Mouse (Mus musculus): ENCODE measurements around the gene Maco1. TPM values are rescaled to one million over a fixed set of nuclear protein-coding genes. Genes with fewer than 3 reads are reported as not detected.

Maco1 gene
- polyA plus RNA-seq, 1 experiment from 2014 or later, result 43.5 TPM

- H3K4me1 ChIP-seq (ENCODE audit: control insufficient read depth, insufficient read depth, low read length), result 0 out of 2 replicates have a peak, but pooled peaks cover 3% of the 10 kb centered on the region
- H3K27ac ChIP-seq (ENCODE audit: low read depth, low read length), result no peak overlapping the region
- 88% methylated on average over 4 of the region's 4 CpGs for WGBS
- H3K9ac ChIP-seq (ENCODE audit: low read depth, low read length), result no peak overlapping the region
- H3K27me3 ChIP-seq (ENCODE audit: control insufficient read depth, insufficient read depth, low read length), result no peaks in the 10 kb centered on the region
- no peak overlapping the region for H3K4me3 ChIP-seq (ENCODE audit: low read length)
- no peak for ATAC-seq (ENCODE audit: low FRiP score, low TSS enrichment)
- peaks cover 14% of the 10 kb centered on the region; the same call in 1 of the 2 replicates for H3K36me3 ChIP-seq (ENCODE audit: control insufficient read depth, insufficient read depth, low read length)
- no peak overlapping the region for H3K4me2 ChIP-seq (replicated peaks; ENCODE audit: low read depth, low read length)
- H3K9me3 ChIP-seq (ENCODE audit: control insufficient read depth, low read length), result no peaks in the 10 kb centered on the region
Measured at GRCm38 (mm10) chr4:134817706-134818105, 35.4 kb downstream of the Maco1 start.

GRCm38 (mm10) chr4:134814229-134814571, 38.9 kb downstream of the Maco1 start:
- 94% methylated on average over 4 of the region's 4 CpGs for WGBS
- no peaks in the 10 kb centered on the region for H3K27me3 ChIP-seq (ENCODE audit: control insufficient read depth, insufficient read depth, low read length)
- ATAC-seq (ENCODE audit: low FRiP score, low TSS enrichment), result no peak
- no peak overlapping the region for H3K9ac ChIP-seq (ENCODE audit: low read depth, low read length)
- no peak overlapping the region for H3K4me2 ChIP-seq (replicated peaks; ENCODE audit: low read depth, low read length)
- no peaks in the 10 kb centered on the region for H3K9me3 ChIP-seq (ENCODE audit: control insufficient read depth, low read length)
- H3K27ac ChIP-seq (ENCODE audit: low read depth, low read length), result no peak overlapping the region
- H3K4me3 ChIP-seq (ENCODE audit: low read length), result no peak overlapping the region
- peaks cover 41% of the 10 kb centered on the region for H3K36me3 ChIP-seq (ENCODE audit: control insufficient read depth, insufficient read depth, low read length)
- H3K4me1 ChIP-seq (ENCODE audit: control insufficient read depth, insufficient read depth, low read length), result no peaks in the 10 kb centered on the region

- no peak overlapping the region for H3K27ac ChIP-seq (ENCODE audit: low read depth, low read length)
- 90% methylated on average over 17 of the region's 17 CpGs for WGBS
- no peak for ATAC-seq (ENCODE audit: low FRiP score, low TSS enrichment)
- H3K9me3 ChIP-seq (ENCODE audit: control insufficient read depth, low read length), result no peaks in the 10 kb centered on the region
- H3K36me3 ChIP-seq (ENCODE audit: control insufficient read depth, insufficient read depth, low read length), result peaks cover 43% of the 10 kb centered on the region
- no peak overlapping the region for H3K4me3 ChIP-seq (ENCODE audit: low read length)
- H3K9ac ChIP-seq (ENCODE audit: low read depth, low read length), result no peak overlapping the region
- no peak overlapping the region for H3K4me2 ChIP-seq (replicated peaks; ENCODE audit: low read depth, low read length)
- no peaks in the 10 kb centered on the region for H3K4me1 ChIP-seq (ENCODE audit: control insufficient read depth, insufficient read depth, low read length)
- H3K27me3 ChIP-seq (ENCODE audit: control insufficient read depth, insufficient read depth, low read length), result no peaks in the 10 kb centered on the region
Measured at GRCm38 (mm10) chr4:134813406-134814228, 39.5 kb downstream of the Maco1 start.

GRCm38 (mm10) chr4:134804765-134805164, 48.4 kb downstream of the Maco1 start:
- no peak for ATAC-seq (ENCODE audit: low FRiP score, low TSS enrichment)
- Histone ChIP-seq H3K27me3 (ENCODE audit: control insufficient read depth, insufficient read depth, low read length) (no peaks in the 10 kb centered on the region), H3K4me3 (ENCODE audit: low read length) (no peak overlapping the region), H3K36me3 (ENCODE audit: control insufficient read depth, insufficient read depth, low read length) (peaks cover 72% of the 10 kb centered on the region), H3K27ac (ENCODE audit: low read depth, low read length) (no peak overlapping the region), H3K9me3 (ENCODE audit: control insufficient read depth, low read length) (no peaks in the 10 kb centered on the region), H3K4me1 (ENCODE audit: control insufficient read depth, insufficient read depth, low read length) (0 out of 2 replicates have a peak, but pooled peaks cover 2% of the 10 kb centered on the region), H3K4me2 (replicated peaks; ENCODE audit: low read depth, low read length) (no peak overlapping the region), H3K9ac (ENCODE audit: low read depth, low read length) (no peak overlapping the region)
- 77% methylated on average over 5 of the region's 5 CpGs for WGBS

- Histone ChIP-seq H3K4me1 (ENCODE audit: control insufficient read depth, insufficient read depth, low read length) (0 out of 2 replicates have a peak, but pooled peaks cover 5% of the 10 kb centered on the region), H3K36me3 (ENCODE audit: control insufficient read depth, insufficient read depth, low read length) (peaks cover 54% of the 10 kb centered on the region), H3K9me3 (ENCODE audit: control insufficient read depth, low read length) (no peaks in the 10 kb centered on the region), H3K27me3 (ENCODE audit: control insufficient read depth, insufficient read depth, low read length) (no peaks in the 10 kb centered on the region), H3K4me2 (replicated peaks; ENCODE audit: low read depth, low read length) (no peak overlapping the region), H3K27ac (ENCODE audit: low read depth, low read length) (no peak overlapping the region), H3K4me3 (ENCODE audit: low read length) (no peak overlapping the region), H3K9ac (ENCODE audit: low read depth, low read length) (no peak overlapping the region)
- ATAC-seq (ENCODE audit: low FRiP score, low TSS enrichment), result no peak
- 90% methylated on average over 3 of the region's 3 CpGs for WGBS
Measured at GRCm38 (mm10) chr4:134802765-134803164, 50.4 kb downstream of the Maco1 start.

GRCm38 (mm10) chr4:134802155-134802554, 51.0 kb downstream of the Maco1 start:
- WGBS, result 68% methylated on average over 10 of the region's 10 CpGs
- H3K4me3 ChIP-seq (ENCODE audit: low read length), result no peak overlapping the region
- 0 out of 2 replicates have a peak overlapping the region, but pooled peaks have one; percentile 11 for H3K27ac ChIP-seq (ENCODE audit: low read depth, low read length)
- H3K36me3 ChIP-seq (ENCODE audit: control insufficient read depth, insufficient read depth, low read length), result peaks cover 48% of the 10 kb centered on the region
- H3K9ac ChIP-seq (ENCODE audit: low read depth, low read length), result no peak overlapping the region
- H3K4me2 ChIP-seq (replicated peaks; ENCODE audit: low read depth, low read length), result no peak overlapping the region
- no peak for ATAC-seq (ENCODE audit: low FRiP score, low TSS enrichment)
- no peaks in the 10 kb centered on the region for H3K9me3 ChIP-seq (ENCODE audit: control insufficient read depth, low read length)
- no peaks in the 10 kb centered on the region for H3K27me3 ChIP-seq (ENCODE audit: control insufficient read depth, insufficient read depth, low read length)
- H3K4me1 ChIP-seq (ENCODE audit: control insufficient read depth, insufficient read depth, low read length), result 0 out of 2 replicates have a peak, but pooled peaks cover 5% of the 10 kb centered on the region

GRCm38 (mm10) chr4:134800693-134801092, 52.5 kb downstream of the Maco1 start:
- WGBS, result 77% methylated on average over 10 of the region's 10 CpGs
- Histone ChIP-seq H3K4me1 (ENCODE audit: control insufficient read depth, insufficient read depth, low read length) (0 out of 2 replicates have a peak, but pooled peaks cover 8% of the 10 kb centered on the region), H3K9ac (ENCODE audit: low read depth, low read length) (no peak overlapping the region), H3K4me2 (replicated peaks; ENCODE audit: low read depth, low read length) (no peak overlapping the region), H3K4me3 (ENCODE audit: low read length) (no peak overlapping the region), H3K36me3 (ENCODE audit: control insufficient read depth, insufficient read depth, low read length) (peaks cover 34% of the 10 kb centered on the region), H3K27ac (ENCODE audit: low read depth, low read length) (no peak overlapping the region; the same call in 1 of the 2 replicates), H3K27me3 (ENCODE audit: control insufficient read depth, insufficient read depth, low read length) (no peaks in the 10 kb centered on the region), H3K9me3 (ENCODE audit: control insufficient read depth, low read length) (no peaks in the 10 kb centered on the region)
- no peak for ATAC-seq (ENCODE audit: low FRiP score, low TSS enrichment)

- no peaks in the 10 kb centered on the region for H3K9me3 ChIP-seq (ENCODE audit: control insufficient read depth, low read length)
- no peak overlapping the region for H3K4me3 ChIP-seq (ENCODE audit: low read length)
- H3K9ac ChIP-seq (ENCODE audit: low read depth, low read length), result no peak overlapping the region
- no peak for ATAC-seq (ENCODE audit: low FRiP score, low TSS enrichment)
- no peaks in the 10 kb centered on the region for H3K27me3 ChIP-seq (ENCODE audit: control insufficient read depth, insufficient read depth, low read length)
- H3K4me2 ChIP-seq (replicated peaks; ENCODE audit: low read depth, low read length), result no peak overlapping the region
- peaks cover 28% of the 10 kb centered on the region for H3K36me3 ChIP-seq (ENCODE audit: control insufficient read depth, insufficient read depth, low read length)
- 74% methylated on average over 8 of the region's 8 CpGs for WGBS
- H3K4me1 ChIP-seq (ENCODE audit: control insufficient read depth, insufficient read depth, low read length), result 0 out of 2 replicates have a peak, but pooled peaks cover 8% of the 10 kb centered on the region
- H3K27ac ChIP-seq (ENCODE audit: low read depth, low read length), result no peak overlapping the region
Measured at GRCm38 (mm10) chr4:134800098-134800497, 53.0 kb downstream of the Maco1 start.

- no peaks in the 10 kb centered on the region for H3K27me3 ChIP-seq (ENCODE audit: control insufficient read depth, insufficient read depth, low read length)
- H3K4me3 ChIP-seq (ENCODE audit: low read length), result no peak overlapping the region
- no peak overlapping the region for H3K4me2 ChIP-seq (replicated peaks; ENCODE audit: low read depth, low read length)
- no peaks in the 10 kb centered on the region for H3K9me3 ChIP-seq (ENCODE audit: control insufficient read depth, low read length)
- 10% methylated on average over 4 of the region's 4 CpGs for WGBS
- no peak overlapping the region for H3K27ac ChIP-seq (ENCODE audit: low read depth, low read length)
- H3K4me1 ChIP-seq (ENCODE audit: control insufficient read depth, insufficient read depth, low read length), result 0 out of 2 replicates have a peak, but pooled peaks cover 8% of the 10 kb centered on the region
- peak; percentile 63; the same call in 1 of the 2 replicates for ATAC-seq (ENCODE audit: low FRiP score, low TSS enrichment)
- peaks cover 20% of the 10 kb centered on the region; the same call in 1 of the 2 replicates for H3K36me3 ChIP-seq (ENCODE audit: control insufficient read depth, insufficient read depth, low read length)
- no peak overlapping the region for H3K9ac ChIP-seq (ENCODE audit: low read depth, low read length)
Measured at GRCm38 (mm10) chr4:134799272-134799671, 53.9 kb downstream of the Maco1 start.
